Mouse (Mus musculus): Measurements from ENCODE around the gene Cpt1c. TPM values are rescaled to one million over a fixed set of nuclear protein-coding genes. Genes with fewer than 3 reads are reported as not detected.
"Not testable (repeated sequence)": the region's sequence is repeated elsewhere in the genome, so short reads cannot be mapped to it uniquely, and the experiment has no call there.

Cpt1c gene
- 1 to 10 TPM; 1.5 to 2.1 TPM for total RNA-seq (2021)
- polyA plus RNA-seq (2012; rRNA removed) = 8.4 and 9.7 TPM in 2 replicates
- long read RNA-seq, partial matches to known transcripts = 3 of 3 reads
- long read RNA-seq, other reads (novel, unspliced or antisense) = 0 of 3 reads

DNA sequence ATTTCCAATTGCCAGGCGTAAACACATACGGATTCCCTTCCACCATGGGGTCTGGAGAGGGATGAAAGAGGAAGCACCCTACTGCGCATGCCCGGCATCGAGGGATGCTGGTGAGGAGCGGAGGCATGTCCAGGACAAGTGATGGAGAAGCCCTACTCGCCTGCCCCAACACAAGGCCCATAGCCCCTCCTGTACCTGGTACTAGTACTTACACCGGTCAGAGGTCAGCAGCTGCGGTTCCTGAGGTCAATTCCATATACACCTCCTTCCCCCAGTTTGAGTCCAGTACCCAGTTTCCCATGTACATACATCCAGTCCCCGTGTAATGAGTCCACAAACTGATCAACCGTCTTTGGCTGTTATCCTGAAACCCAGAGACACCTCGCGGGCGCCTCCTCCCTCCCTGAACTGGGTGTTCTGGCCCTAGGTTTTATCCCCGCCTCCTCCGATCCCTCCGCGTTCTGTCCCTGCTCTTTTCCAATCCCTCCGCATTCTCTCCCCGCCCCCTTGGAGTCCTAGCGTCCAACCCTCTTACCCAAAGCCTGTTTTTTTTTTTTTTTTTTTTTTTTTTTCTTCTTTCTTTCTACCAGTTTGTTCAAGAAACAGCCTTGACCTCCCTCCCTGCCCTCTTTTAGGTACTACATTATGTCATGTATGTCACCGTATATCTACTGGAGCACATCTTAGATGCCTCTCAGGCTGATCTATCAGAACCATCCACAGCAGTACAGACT, at the start of gene Cpt1c:
TSS of gene Cpt1c (minus strand) at position 469 of the 734 bp plus-strand sequence.
- intact Hi-C loops (cut with DNase I) = no loop called here
- 4% methylated on average over 22 of the region's 22 CpGs for WGBS

DNA sequence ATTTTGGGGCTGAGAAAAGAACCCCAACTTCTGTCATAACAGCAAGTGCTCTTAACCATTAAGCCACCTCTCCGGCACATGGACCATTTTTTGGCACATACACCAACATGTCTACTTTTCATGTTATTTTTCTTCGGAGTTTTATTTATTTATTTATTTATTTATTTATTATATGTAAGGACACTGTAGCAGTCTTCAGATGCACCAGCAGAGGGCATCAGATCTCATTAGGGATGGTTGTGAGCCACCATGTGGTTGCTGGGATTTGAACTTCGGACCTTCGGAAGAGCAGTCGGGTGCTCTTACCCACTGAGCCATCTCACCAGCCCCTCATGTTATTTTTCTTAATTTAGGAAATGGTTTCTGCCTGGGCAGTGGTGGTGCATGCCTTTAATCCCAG, 49.1 kb upstream of the Cpt1c start:
- DNase-seq; H3K27me3 ChIP-seq (ENCODE audit: control insufficient read depth, insufficient read depth, low read length); H3K27ac ChIP-seq; H3K9ac ChIP-seq (ENCODE audit: low read depth, low read length); H3K79me2 ChIP-seq (replicated peaks; ENCODE audit: control insufficient read depth, insufficient read depth, low read length); H3K4me3 ChIP-seq; H3K36me3 ChIP-seq (ENCODE audit: control insufficient read depth, insufficient read depth, low read length); intact Hi-C loops (cut with DNase I): not testable (repeated sequence)
- WGBS = 64% methylated on average over 5 of the region's 5 CpGs
- peak; percentile 60 for TF ChIP-seq CTCF (IDR thresholded peaks at IDR 0.05)
- peak; percentile 3; the same call in 1 of the 2 replicates for TF ChIP-seq POLR2A (IDR thresholded peaks at IDR 0.05; ENCODE audit: insufficient read depth, low read depth, low read length)
- H3K4me1 ChIP-seq (ENCODE audit: control insufficient read depth, insufficient read depth, low read length) = peaks cover 11% of the 10 kb centered on the region

More for the DNA sequence above, at the start of gene Cpt1c:
- H3K4me1 ChIP-seq (ENCODE audit: control insufficient read depth, insufficient read depth, low read length) = peaks cover 3% of the 10 kb centered on the region; the same call in 1 of the 2 replicates
- H3K9ac ChIP-seq (ENCODE audit: low read depth, low read length) = peak within 1 kb of the TSS; percentile 40
- no peaks in the 10 kb centered on the region for H3K27me3 ChIP-seq (ENCODE audit: control insufficient read depth, insufficient read depth, low read length)
- peak within 1 kb of the TSS; percentile 53 for H3K4me3 ChIP-seq
- peak; percentile 80 for DNase-seq
- TF ChIP-seq CTCF (IDR thresholded peaks at IDR 0.05) (no peak), POLR2A (IDR thresholded peaks at IDR 0.05; ENCODE audit: insufficient read depth, low read depth, low read length) (peak; percentile 57; the same call in 1 of the 2 replicates)
- H3K79me2 ChIP-seq (replicated peaks; ENCODE audit: control insufficient read depth, insufficient read depth, low read length) = no peaks in the 10 kb centered on the region
- H3K27ac ChIP-seq = peak within 1 kb of the TSS; percentile 68
- H3K36me3 ChIP-seq (ENCODE audit: control insufficient read depth, insufficient read depth, low read length) = no peaks in the 10 kb centered on the region

GRCm38 (mm10) chr7:45020225-45020624, 45.6 kb upstream of the Cpt1c start:
- Histone ChIP-seq H3K27ac (no peak overlapping the region), H3K36me3 (ENCODE audit: control insufficient read depth, insufficient read depth, low read length) (no peaks in the 10 kb centered on the region), H3K4me3 (no peak overlapping the region), H3K79me2 (replicated peaks; ENCODE audit: control insufficient read depth, insufficient read depth, low read length) (no peaks in the 10 kb centered on the region), H3K4me1 (ENCODE audit: control insufficient read depth, insufficient read depth, low read length) (peaks cover 7% of the 10 kb centered on the region), H3K9ac (ENCODE audit: low read depth, low read length) (no peak overlapping the region), H3K27me3 (ENCODE audit: control insufficient read depth, insufficient read depth, low read length) (no peaks in the 10 kb centered on the region)
- no peak for DNase-seq
- TF ChIP-seq POLR2A (IDR thresholded peaks at IDR 0.05; ENCODE audit: insufficient read depth, low read depth, low read length) (no peak), CTCF (IDR thresholded peaks at IDR 0.05) (no peak), EP300 (IDR thresholded peaks at IDR 0.05; ENCODE audit: insufficient read depth, low read depth, low read length) (no peak)
- WGBS = 82% methylated on average over 9 of the region's 9 CpGs
- intact Hi-C loops (cut with DNase I) = no loop called here

- Histone ChIP-seq H3K27me3 (ENCODE audit: control insufficient read depth, insufficient read depth, low read length) (no peaks in the 10 kb centered on the region), H3K27ac (peak overlapping the region; percentile 100), H3K79me2 (replicated peaks; ENCODE audit: control insufficient read depth, insufficient read depth, low read length) (peaks cover under 1% of the 10 kb centered on the region; the same call in 1 of the 2 replicates), H3K9ac (ENCODE audit: low read depth, low read length) (peak overlapping the region; percentile 85), H3K36me3 (ENCODE audit: control insufficient read depth, insufficient read depth, low read length) (no peaks in the 10 kb centered on the region), H3K4me1 (ENCODE audit: control insufficient read depth, insufficient read depth, low read length) (peaks cover 7% of the 10 kb centered on the region), H3K4me3 (peak overlapping the region; percentile 75)
- intact Hi-C loops (cut with DNase I) = loop anchor here (2.0 to 5.0 kb wide), 2 partner anchors 34 to 103 kb away; partner anchors contain the start of gene Rps11
- 15% methylated on average over 8 of the region's 8 CpGs for WGBS
- peak; percentile 93 for TF ChIP-seq POLR2A (IDR thresholded peaks at IDR 0.05; ENCODE audit: insufficient read depth, low read depth, low read length)
- no peak for TF ChIP-seq CTCF (IDR thresholded peaks at IDR 0.05)
- 0 out of 2 replicates have a peak, but pooled peaks have one; percentile 44 for TF ChIP-seq EP300 (IDR thresholded peaks at IDR 0.05; ENCODE audit: insufficient read depth, low read depth, low read length)
- peak; percentile 84 to 90 for DNase-seq
Measured at GRCm38 (mm10) chr7:45019031-45019571, 44.5 kb upstream of the Cpt1c start.

DNA sequence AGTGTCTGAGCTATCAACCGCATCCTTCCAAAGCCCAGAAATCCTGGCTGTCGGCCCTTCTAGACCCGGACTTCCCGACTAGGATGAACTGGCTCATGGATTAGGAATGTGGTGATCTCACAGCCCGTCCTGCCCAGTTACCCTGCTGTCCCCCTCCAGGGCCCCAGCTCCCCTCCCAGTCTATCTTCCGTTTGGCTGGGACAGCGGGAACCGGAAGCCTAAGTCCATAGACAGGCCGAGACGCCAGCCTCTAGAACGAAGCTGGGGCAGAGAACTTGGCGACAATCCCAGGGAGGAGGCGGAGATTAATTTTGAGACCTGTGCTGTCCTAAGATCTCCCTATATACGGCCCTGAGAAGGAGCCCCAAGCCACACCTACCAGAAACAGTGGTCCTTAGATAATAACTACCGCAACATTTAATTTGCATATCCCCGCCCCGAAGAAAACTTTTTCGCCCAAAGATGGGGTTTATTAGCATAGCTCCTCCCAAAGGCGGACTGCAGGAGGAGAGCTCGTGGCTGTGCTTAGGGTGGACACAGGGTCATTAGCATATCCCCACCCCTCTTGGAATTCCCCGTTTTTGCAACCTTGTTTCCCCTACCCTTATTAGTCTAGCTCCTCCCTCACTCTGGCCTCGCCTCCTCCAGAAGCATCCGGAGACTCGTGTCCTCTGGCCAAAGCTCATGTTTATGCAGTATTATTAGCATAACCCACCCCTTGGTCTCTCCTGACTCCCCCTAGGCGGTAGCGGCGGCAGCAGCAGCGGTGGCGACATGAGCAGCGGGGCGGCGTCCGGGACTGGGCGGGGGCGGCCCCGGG, 42.8 kb upstream of the Cpt1c start, which contains the start of gene Rras:
TSS of gene Rras (plus strand) at position 720 of the 820 bp plus-strand sequence.
- TF ChIP-seq POLR2A (IDR thresholded peaks at IDR 0.05; ENCODE audit: insufficient read depth, low read depth, low read length) (peak; percentile 93), EP300 (IDR thresholded peaks at IDR 0.05; ENCODE audit: insufficient read depth, low read depth, low read length) (peak; percentile 94), CTCF (IDR thresholded peaks at IDR 0.05) (peak; percentile 47)
- Histone ChIP-seq H3K4me1 (ENCODE audit: control insufficient read depth, insufficient read depth, low read length) (peaks cover 8% of the 10 kb centered on the region), H3K9ac (ENCODE audit: low read depth, low read length) (peak within 1 kb of the TSS; percentile 85), H3K36me3 (ENCODE audit: control insufficient read depth, insufficient read depth, low read length) (no peaks in the 10 kb centered on the region), H3K27me3 (ENCODE audit: control insufficient read depth, insufficient read depth, low read length) (no peaks in the 10 kb centered on the region), H3K27ac (peak within 1 kb of the TSS; percentile 100), H3K79me2 (replicated peaks; ENCODE audit: control insufficient read depth, insufficient read depth, low read length) (peaks cover 1% of the 10 kb centered on the region; the same call in 1 of the 2 replicates), H3K4me3 (peak within 1 kb of the TSS; percentile 75)
- under 1% methylated on average over 36 of the region's 36 CpGs for WGBS
- intact Hi-C loops (cut with DNase I) = loop anchor here (1.0 to 5.0 kb wide), 3 partner anchors 33 to 105 kb away; partner anchors contain the start of gene Rps11
- peak; percentile 89 to 96 for DNase-seq

All from heart, adult 2 months (tissue).